Mouse (Mus musculus): Measurements from ENCODE around the gene Pomgnt1.

- no peak for TF ChIP-seq CTCF (IDR thresholded peaks at IDR 0.05)
- TF ChIP-seq EP300 (IDR thresholded peaks at IDR 0.05), result no peak
These were observed 51.0 kb downstream of the Pomgnt1 start for GRCm38 (mm10) chr4:116174466-116175116.
